Comparison of ENCODE assay signal across 9 mouse cellular contexts in the genomic region with DNA sequence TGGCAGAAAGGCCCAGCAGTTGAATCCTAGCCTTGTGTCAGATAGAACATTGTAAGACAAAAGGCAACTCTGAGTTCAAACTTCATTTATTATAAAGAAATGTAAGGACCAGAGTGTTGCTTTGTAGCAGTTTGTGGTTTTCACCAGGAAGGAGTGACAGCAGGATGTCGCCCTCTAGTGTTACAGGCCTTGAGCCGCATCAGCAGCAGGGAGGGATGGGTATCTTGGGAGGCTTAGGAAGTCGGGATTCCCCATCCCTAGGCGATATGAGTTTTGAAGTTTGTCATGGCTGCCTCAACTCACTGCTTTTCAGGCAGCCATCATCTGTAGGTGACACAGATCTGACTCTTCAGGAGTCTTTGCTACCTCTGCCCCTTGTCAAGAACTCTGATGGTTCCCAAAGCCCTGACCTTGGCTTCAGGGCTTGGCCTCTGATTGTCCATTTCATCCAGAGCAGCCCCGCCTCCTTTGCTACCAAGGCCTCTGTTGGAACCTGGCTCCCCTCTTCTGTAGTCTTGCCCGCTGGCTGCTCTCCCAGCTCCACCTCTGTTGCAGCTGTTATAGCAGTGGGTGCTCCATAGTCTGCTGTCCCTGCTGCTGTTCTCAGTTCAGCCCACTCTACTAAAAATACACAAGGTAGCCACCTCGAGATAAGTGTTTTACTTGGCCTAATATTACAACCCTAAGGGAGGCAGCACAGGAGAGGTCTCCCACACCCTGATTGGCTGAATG. TPM values are rescaled to one million over a fixed set of nuclear protein-coding genes. Genes with fewer than 3 reads are reported as not detected.
DNase-seq lines count a peak whose midpoint lies in the region; TF ChIP-seq lines count a peak whose summit lies in the region.
"Had no signal": no experiment of that assay in that cellular context is flagged by ENCODE, and none has a peak within 500 bp of the region (broad histone marks: within the 10 kb centered on the region; RNA-seq: fewer than 3 reads in every experiment).

No protein-coding gene starts in this region.

- no peak for TF ChIP-seq POLR2A in cortical plate, adult 2 months (IDR thresholded peaks at IDR 0.05; ENCODE audit: extremely low read depth, insufficient read depth, low read length)

- H3K4me3 ChIP-seq in cortical plate, adult 2 months (ENCODE audit: insufficient read depth, low read length), result no peak overlapping the region
- H3K4me3 ChIP-seq: embryonic facial prominence, embryonic 15.5 days; liver, embryonic 13.5 days had no signal

- DNase-seq in left cerebral cortex, adult 18-20 months (ENCODE audit: low spot score in 2 of 2), result peak; percentile 50 to 54
- no peak for DNase-seq in left cerebral cortex, adult 8-10 months (ENCODE audit: low spot score in 2 of 2)
- DNase-seq in NIH3T3 (ENCODE audit: low read depth), result peak; percentile 77
- DNase-seq in kidney, adult 9 months, result peak; percentile 49
- peak; percentile 36 to 70 for DNase-seq in lung, postnatal 4 days
- DNase-seq in ovary, adult 18-20 months (ENCODE audit: low spot score), result no peak
- DNase-seq: liver, embryonic 13.5 days had no signal

- no peak overlapping the region for H3K27ac ChIP-seq in cortical plate, adult 2 months (ENCODE audit: insufficient read depth, low read length)
- H3K27ac ChIP-seq: embryonic facial prominence, embryonic 15.5 days; liver, embryonic 13.5 days had no signal

- TF ChIP-seq CTCF in cortical plate, adult 2 months (IDR thresholded peaks at IDR 0.05; ENCODE audit: extremely low read depth, insufficient read depth, low read length), result peak; percentile 83

- no peaks in the 10 kb centered on the region for H3K4me1 ChIP-seq in cortical plate, adult 2 months (ENCODE audit: control insufficient read depth, insufficient read depth, low read length)
- H3K4me1 ChIP-seq: embryonic facial prominence, embryonic 15.5 days; liver, embryonic 13.5 days had no signal

RNA-seq across cellular contexts. Expression of a gene that starts 16.1 kb away (rescaled TPM):
- 1 to 10 TPM; 4.0 to 4.8 TPM for total RNA-seq in left cerebral cortex, adult 18-20 months (2021)
- 1 to 10 TPM; 4.7 to 5.9 (median 5.6) TPM for total RNA-seq in left cerebral cortex, adult 8-10 months (2022)
- polyA plus RNA-seq in cortical plate, adult 2 months (2012; rRNA removed), result 3.2 and 3.6 TPM in 2 replicates

RNA-seq across cellular contexts. Expression of a gene that starts 47.5 kb away (rescaled TPM):
- total RNA-seq in left cerebral cortex, adult 18-20 months (2021), result not detected
- not detected for total RNA-seq in left cerebral cortex, adult 8-10 months (2022)
- not detected in 2 replicates for polyA plus RNA-seq in cortical plate, adult 2 months (2012; rRNA removed)
- polyA plus RNA-seq: embryonic facial prominence, embryonic 15.5 days; liver, embryonic 13.5 days had no signal

Comparison
In these comparisons a context has a peak if more than half of its experiments do, and no peak if none do; other contexts are left out.
1. DNase-seq: peak in left cerebral cortex, adult 18-20 months (2 of 2), NIH3T3 (single experiment), kidney, adult 9 months (single experiment) and lung, postnatal 4 days (2 of 2); none in left cerebral cortex, adult 8-10 months (0 of 2) and ovary, adult 18-20 months (single experiment).